Mouse (Mus musculus) liver, adult 2 months (tissue): ENCODE results near the gene Strn4. TPM values are rescaled to one million over a fixed set of nuclear protein-coding genes. Genes with fewer than 3 reads are reported as not detected.

Source experiments
- DNase-seq: peaks from one replicate; pipeline ENCODE4 v3.0.0-alpha.2; 2011; ENCODE audit warnings: low read depth, low spot score; ENCODE audit errors: extremely low read depth
- H3K27ac ChIP-seq: fragments of 200-500 bp; replicated peaks from 2 replicates; pipeline ENCODE4 v1.5.1; 2012; ENCODE audit warnings: low read depth, mild to moderate bottlenecking, control low read depth, inconsistent platforms, low read length; ENCODE audit not compliant: insufficient read depth
- H3K27me3 ChIP-seq: fragments of 200-500 bp; 2 replicates; pipeline ENCODE4 v1.6.1; 2012; ENCODE audit warnings: mild to moderate bottlenecking, moderate library complexity, low read length, inconsistent platforms; ENCODE audit not compliant: control insufficient read depth, insufficient read depth
- H3K36me3 ChIP-seq: fragments of 200-500 bp; 2 replicates; pipeline ENCODE4 v1.6.1; 2012; ENCODE audit warnings: low read length, inconsistent platforms; ENCODE audit not compliant: control insufficient read depth, insufficient read depth
- H3K4me1 ChIP-seq: fragments of 200-500 bp; 2 replicates; pipeline ENCODE4 v1.6.1; 2011; ENCODE audit warnings: low read length; ENCODE audit not compliant: control insufficient read depth, insufficient read depth
- H3K4me3 ChIP-seq: fragments of 200-500 bp; 2 replicates; pipeline ENCODE4 v1.5.1; 2011; ENCODE audit warnings: low read depth, mild to moderate bottlenecking, control low read depth, low read length, moderate library complexity; ENCODE audit not compliant: insufficient read depth
- H3K79me2 ChIP-seq: fragments of 200-500 bp; 2 replicates; pipeline ENCODE4 v1.6.1; 2012; ENCODE audit warnings: inconsistent platforms, mild to moderate bottlenecking, low read length, moderate library complexity; ENCODE audit not compliant: control insufficient read depth, insufficient read depth
- H3K9ac ChIP-seq: fragments of 200-500 bp; 2 replicates; pipeline ENCODE4 v1.6.1; 2012; ENCODE audit warnings: low read depth, mild to moderate bottlenecking, control low read depth, inconsistent platforms, low read length
- CTCF ChIP-seq: fragments of 200-500 bp; IDR thresholded peaks from 2 replicates; pipeline ENCODE4 v1.5.1; 2011; ENCODE audit warnings: low read depth, low read length, control low read depth
- POLR2A ChIP-seq: fragments of 200-500 bp; IDR thresholded peaks from 2 replicates; pipeline ENCODE4 v1.6.1; 2011; ENCODE audit warnings: low read length, control low read depth; ENCODE audit not compliant: insufficient read depth; ENCODE audit errors: extremely low read depth
- WGBS: fragments of 180-500 bp; shearing (Covaris S2); methylation state at CpG from one replicate; pipeline ENCODE4 v1.1.7; 2018; 5-methylcytosine and 5-hydroxymethylcytosine counted together
- polyA plus RNA-seq: library from polyadenylated mRNA; depleted of rRNA; stranded (reverse); fragments of >200 nt; gene quantifications from 2 replicates; pipeline ENCODE4 v1.2.3, GENCODE M21; 2012
- total RNA-seq: library from RNA; depleted of rRNA; stranded (reverse); fragments of >200 nt; gene quantifications from 2 replicates; pipeline ENCODE4 v1.2.3, GENCODE M21; 2014

The Strn4 gene
- total and polyA plus RNA-seq, 2 experiments: 18.7 to 52.7 TPM

GRCm38 (mm10) chr7:16807936-16808335, 7.8 kb upstream of the Strn4 start:
- Histone ChIP-seq H3K36me3 (no peaks in the 10 kb centered on the region), H3K4me3 (no peak overlapping the region), H3K27ac (no peak overlapping the region), H3K27me3 (no peaks in the 10 kb centered on the region), H3K9ac (no peak overlapping the region), H3K79me2 (no peaks in the 10 kb centered on the region), H3K4me1 (no peaks in the 10 kb centered on the region)
- TF ChIP-seq CTCF (peak; percentile 54; the same call in 1 of the 2 replicates), POLR2A (no peak)
- no peak for DNase-seq
- WGBS: 88% methylated on average over 9 of the region's 9 CpGs

GRCm38 (mm10) chr7:16808647-16809046, 7.0 kb upstream of the Strn4 start:
- H3K27me3 ChIP-seq: no peaks in the 10 kb centered on the region
- no peak overlapping the region for H3K4me3 ChIP-seq
- H3K79me2 ChIP-seq: no peaks in the 10 kb centered on the region
- no peaks in the 10 kb centered on the region for H3K36me3 ChIP-seq
- no peaks in the 10 kb centered on the region for H3K4me1 ChIP-seq
- no peak overlapping the region for H3K27ac ChIP-seq
- DNase-seq: no peak
- TF ChIP-seq POLR2A (no peak), CTCF (no peak)
- WGBS: 89% methylated on average over 9 of the region's 9 CpGs
- H3K9ac ChIP-seq: no peak overlapping the region

- Histone ChIP-seq H3K4me3 (no peak overlapping the region), H3K4me1 (no peaks in the 10 kb centered on the region), H3K9ac (no peak overlapping the region), H3K27ac (no peak overlapping the region), H3K79me2 (no peaks in the 10 kb centered on the region), H3K36me3 (no peaks in the 10 kb centered on the region), H3K27me3 (no peaks in the 10 kb centered on the region)
- TF ChIP-seq CTCF: peak; percentile 89
- no peak for TF ChIP-seq POLR2A
- 41% methylated on average over 10 of the region's 10 CpGs for WGBS
- peak; percentile 29 for DNase-seq
Observed at GRCm38 (mm10) chr7:16809739-16810138, 6.0 kb upstream of the Strn4 start.

GRCm38 (mm10) chr7:16810399-16810919, 5.2 kb upstream of the Strn4 start:
- no peak for DNase-seq
- WGBS: 92% methylated on average over 28 of the region's 28 CpGs
- no peak overlapping the region for H3K27ac ChIP-seq
- no peaks in the 10 kb centered on the region for H3K4me1 ChIP-seq
- H3K27me3 ChIP-seq: no peaks in the 10 kb centered on the region
- H3K36me3 ChIP-seq: no peaks in the 10 kb centered on the region
- no peaks in the 10 kb centered on the region for H3K79me2 ChIP-seq
- TF ChIP-seq POLR2A (no peak), CTCF (no peak)
- H3K4me3 ChIP-seq: no peak overlapping the region
- H3K9ac ChIP-seq: no peak overlapping the region

GRCm38 (mm10) chr7:16810920-16811648, 4.6 kb upstream of the Strn4 start:
- H3K4me3 ChIP-seq: no peak overlapping the region
- no peak for TF ChIP-seq CTCF
- no peak for TF ChIP-seq POLR2A
- DNase-seq: no peak
- no peak overlapping the region for H3K27ac ChIP-seq
- H3K36me3 ChIP-seq: no peaks in the 10 kb centered on the region
- no peaks in the 10 kb centered on the region for H3K27me3 ChIP-seq
- no peak overlapping the region for H3K9ac ChIP-seq
- peaks cover 3% of the 10 kb centered on the region for H3K79me2 ChIP-seq
- WGBS: 83% methylated on average over 90 of the region's 90 CpGs
- H3K4me1 ChIP-seq: no peaks in the 10 kb centered on the region

GRCm38 (mm10) chr7:16811649-16812070, 4.0 kb upstream of the Strn4 start:
- TF ChIP-seq CTCF: no peak
- TF ChIP-seq POLR2A: no peak
- H3K36me3 ChIP-seq: no peaks in the 10 kb centered on the region
- WGBS: 81% methylated on average over 17 of the region's 17 CpGs
- DNase-seq: no peak
- H3K4me1 ChIP-seq: no peaks in the 10 kb centered on the region
- H3K79me2 ChIP-seq: peaks cover 9% of the 10 kb centered on the region
- no peaks in the 10 kb centered on the region for H3K27me3 ChIP-seq
- no peak overlapping the region for H3K4me3 ChIP-seq
- H3K27ac ChIP-seq: no peak overlapping the region
- H3K9ac ChIP-seq: no peak overlapping the region
